In the genomic region with DNA sequence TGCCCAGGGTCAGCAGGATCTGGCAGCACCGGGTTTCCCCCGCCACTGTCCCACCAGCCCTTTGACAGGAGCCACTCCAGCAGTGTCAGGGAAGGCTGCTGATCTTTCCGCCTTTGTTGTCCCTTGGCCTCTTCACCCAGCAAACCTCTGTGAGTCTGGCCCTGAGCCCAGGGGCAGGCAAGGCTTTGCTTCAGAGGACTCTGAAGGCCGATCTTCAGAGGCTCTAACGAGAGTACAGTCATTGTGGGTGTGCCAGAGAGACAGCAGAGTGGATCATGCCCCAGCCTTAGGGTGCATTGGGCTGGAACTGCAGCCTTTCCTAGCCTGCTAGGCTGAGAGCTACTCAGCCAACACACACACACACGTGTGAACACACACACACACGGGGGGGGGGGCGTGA, we compare ENCODE assay signal across 9 mouse cellular contexts.
DNase-seq lines count a peak whose midpoint lies in the region; ATAC-seq and TF ChIP-seq lines count a peak whose summit lies in the region.
"Had no signal": no experiment of that assay in that cellular context is flagged by ENCODE, and none has a peak within 500 bp of the region (broad histone marks: within the 10 kb centered on the region; RNA-seq: fewer than 3 reads in every experiment).

No protein-coding gene starts in this region.

- no peaks in the 10 kb centered on the region for H3K36me3 ChIP-seq in forebrain, embryonic 15.5 days
- H3K36me3 ChIP-seq in forebrain, embryonic 16.5 days (ENCODE audit: control insufficient read depth, insufficient read depth) = no peaks in the 10 kb centered on the region
- no peaks in the 10 kb centered on the region for H3K36me3 ChIP-seq in hindbrain, postnatal 0 days (ENCODE audit: insufficient read depth, low read length)
- H3K36me3 ChIP-seq: stomach, embryonic 15.5 days had no signal

- 0 out of 2 replicates have a peak overlapping the region, but pooled peaks have one; percentile 9 for H3K27ac ChIP-seq in forebrain, embryonic 15.5 days (replicated peaks)
- no peak overlapping the region for H3K27ac ChIP-seq in forebrain, embryonic 16.5 days (ENCODE audit: low read length)
- no peak overlapping the region for H3K27ac ChIP-seq in hindbrain, postnatal 0 days
- H3K27ac ChIP-seq: stomach, embryonic 15.5 days had no signal

- 34% methylated on average over 6 of the region's 8 CpGs for WGBS in forebrain, embryonic 15.5 days
- WGBS in forebrain, embryonic 16.5 days = 45% methylated on average over 7 of the region's 8 CpGs
- 34% methylated on average over 7 of the region's 8 CpGs for WGBS in hindbrain, postnatal 0 days

- peaks cover 73% of the 10 kb centered on the region for H3K4me1 ChIP-seq in forebrain, embryonic 15.5 days
- peaks cover 58% of the 10 kb centered on the region for H3K4me1 ChIP-seq in forebrain, embryonic 16.5 days (replicated peaks; ENCODE audit: control insufficient read depth, insufficient read depth, low read length)
- peaks cover 26% of the 10 kb centered on the region for H3K4me1 ChIP-seq in hindbrain, postnatal 0 days (ENCODE audit: insufficient read depth, low read length)

- no peak overlapping the region for H3K4me3 ChIP-seq in forebrain, embryonic 15.5 days
- no peak overlapping the region for H3K4me3 ChIP-seq in forebrain, embryonic 16.5 days (replicated peaks; ENCODE audit: low read length)
- no peak overlapping the region for H3K4me3 ChIP-seq in hindbrain, postnatal 0 days (ENCODE audit: low read length)
- H3K4me3 ChIP-seq: stomach, embryonic 15.5 days had no signal

- no peak for ATAC-seq in forebrain, embryonic 15.5 days (replicated peaks)
- ATAC-seq in forebrain, embryonic 16.5 days = no peak
- 0 out of 2 replicates have a peak, but pooled peaks have one; percentile 21 for ATAC-seq in hindbrain, postnatal 0 days

- H3K27me3 ChIP-seq in forebrain, embryonic 15.5 days = no peaks in the 10 kb centered on the region
- no peaks in the 10 kb centered on the region for H3K27me3 ChIP-seq in forebrain, embryonic 16.5 days (replicated peaks; ENCODE audit: control insufficient read depth, insufficient read depth, low read length)
- H3K27me3 ChIP-seq in hindbrain, postnatal 0 days (ENCODE audit: insufficient read depth, low read length) = no peaks in the 10 kb centered on the region
- H3K27me3 ChIP-seq: stomach, embryonic 15.5 days had no signal

- DNase-seq in ovary, postnatal 36 days (ENCODE audit: low spot score) = peak; percentile 66
- no peak for DNase-seq in ovary, postnatal 10 days (ENCODE audit: low spot score)
- DNase-seq in hindbrain, postnatal 0 days (ENCODE audit: low spot score) = no peak
- DNase-seq in testis, postnatal 14 days (ENCODE audit: low spot score) = peak; percentile 53
- DNase-seq in lung, postnatal 14 days = no peak
- DNase-seq in B cell, adult 2 months = no peak

- H3K9me3 ChIP-seq in forebrain, embryonic 15.5 days = no peaks in the 10 kb centered on the region
- no peaks in the 10 kb centered on the region for H3K9me3 ChIP-seq in forebrain, embryonic 16.5 days (ENCODE audit: control insufficient read depth, low read length)
- H3K9me3 ChIP-seq in hindbrain, postnatal 0 days (ENCODE audit: low read length) = no peaks in the 10 kb centered on the region
- H3K9me3 ChIP-seq: stomach, embryonic 15.5 days had no signal

- no peak for TF ChIP-seq CTCF in hindbrain, postnatal 0 days (IDR thresholded peaks at IDR 0.05; ENCODE audit: low read depth)

- no peak overlapping the region for H3K9ac ChIP-seq in forebrain, embryonic 15.5 days (replicated peaks)
- no peak overlapping the region for H3K9ac ChIP-seq in forebrain, embryonic 16.5 days (replicated peaks; ENCODE audit: low read depth, low read length)
- H3K9ac ChIP-seq in hindbrain, postnatal 0 days (replicated peaks; ENCODE audit: low read length) = 0 out of 2 replicates have a peak overlapping the region, but pooled peaks have one; percentile 21
- H3K9ac ChIP-seq: stomach, embryonic 15.5 days had no signal

- no peak overlapping the region for H3K4me2 ChIP-seq in forebrain, embryonic 15.5 days (replicated peaks)
- H3K4me2 ChIP-seq in forebrain, embryonic 16.5 days (ENCODE audit: low read length) = no peak overlapping the region
- H3K4me2 ChIP-seq in hindbrain, postnatal 0 days (ENCODE audit: low read depth, low read length) = no peak overlapping the region
- H3K4me2 ChIP-seq: stomach, embryonic 15.5 days had no signal

Comparison
In these comparisons a context has a peak if more than half of its experiments do, and no peak if none do; other contexts are left out.
1. DNase-seq: peak in ovary, postnatal 36 days (single experiment) and testis, postnatal 14 days (single experiment); none in ovary, postnatal 10 days (single experiment), hindbrain, postnatal 0 days (single experiment), lung, postnatal 14 days (single experiment) and B cell, adult 2 months (0 of 2).